Mouse (Mus musculus) lung, adult 2 months (tissue): Measurements from ENCODE around the gene Hnrnpk.

ENCODE experiments used
- CTCF ChIP-seq: fragments of 200-500 bp; IDR thresholded peaks from 2 replicates; pipeline ENCODE4 v1.5.1; 2011; ENCODE audit warnings: mild to moderate bottlenecking, low read length, control low read depth; ENCODE audit not compliant: insufficient read depth
- POLR2A ChIP-seq: fragments of 200-500 bp; IDR thresholded peaks from 2 replicates; pipeline ENCODE4 v1.6.1; 2011; ENCODE audit warnings: low read depth, mild to moderate bottlenecking, control low read depth, low read length, borderline replicate concordance; ENCODE audit errors: extremely low read depth

DNA sequence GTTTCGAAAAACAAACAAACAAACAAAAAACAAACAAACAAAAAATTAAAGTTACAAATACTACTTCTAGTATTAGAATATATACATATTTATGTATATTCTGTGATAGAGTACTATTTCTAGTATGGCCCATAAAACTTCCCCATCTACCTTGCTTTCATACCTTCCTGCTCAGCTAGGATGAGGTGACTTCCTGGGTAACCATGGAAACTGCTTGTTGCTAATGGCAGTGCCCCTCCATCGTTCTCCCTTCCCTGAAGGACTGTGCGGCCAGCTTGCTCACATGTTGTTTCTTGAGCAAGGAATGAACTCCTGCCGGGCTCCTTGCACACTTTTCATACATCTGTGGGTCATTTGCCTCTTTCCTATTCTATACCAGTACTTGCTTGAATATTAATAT is 40.2 kb upstream of the Hnrnpk start:
- TF ChIP-seq CTCF (no peak), POLR2A (no peak)
